Mouse (Mus musculus): ENCODE data around the gene Scaf11. TPM values are rescaled to one million over a fixed set of nuclear protein-coding genes. Genes with fewer than 3 reads are reported as not detected.

The Scaf11 gene
- polyA plus RNA-seq, 1 experiment from 2014 or later = 47.4 TPM

DNA sequence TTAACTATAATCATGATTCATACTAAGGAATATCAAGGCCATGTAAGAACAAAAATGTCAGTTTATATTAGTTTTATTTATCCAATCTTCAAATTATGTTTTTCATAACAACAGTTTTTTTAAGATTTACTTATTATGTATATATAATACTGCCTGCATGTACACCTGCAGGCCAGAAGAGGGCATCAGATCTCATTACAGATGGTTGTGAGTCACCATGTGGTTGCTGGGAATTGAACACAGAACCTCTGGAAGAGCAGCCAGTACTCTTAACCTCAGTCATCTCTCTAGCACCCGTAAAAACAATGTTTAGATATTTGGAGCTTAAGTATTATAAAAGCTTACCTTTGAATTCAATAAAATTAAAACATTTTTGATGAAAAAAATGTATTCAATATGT, 26.4 kb downstream of the Scaf11 start:
- H3K9me3 ChIP-seq (ENCODE audit: control insufficient read depth, low read length) = no peaks in the 10 kb centered on the region
- H3K27ac ChIP-seq (replicated peaks) = no peak overlapping the region
- peak; percentile 36 for TF ChIP-seq CTCF (IDR thresholded peaks at IDR 0.05; ENCODE audit: low read depth)
- no peak for TF ChIP-seq EP300 (optimal IDR thresholded peaks at IDR 0.05)
- 94% methylated on average over 1 of the region's 1 CpGs for WGBS
- H3K27me3 ChIP-seq (ENCODE audit: control insufficient read depth, insufficient read depth, low read length) = no peaks in the 10 kb centered on the region
- H3K4me3 ChIP-seq (ENCODE audit: low read depth, low read length) = no peak overlapping the region
- H3K9ac ChIP-seq (ENCODE audit: low read length) = no peak overlapping the region
- peaks cover 20% of the 10 kb centered on the region; the same call in 1 of the 2 replicates for H3K36me3 ChIP-seq (ENCODE audit: control insufficient read depth, insufficient read depth, low read length)
- DNase-seq (ENCODE audit: low spot score) (no peak), ATAC-seq (ENCODE audit: low FRiP score, low TSS enrichment) (no peak)
- H3K4me2 ChIP-seq (replicated peaks; ENCODE audit: low read depth) = no peak overlapping the region
- H3K4me1 ChIP-seq (replicated peaks; ENCODE audit: control insufficient read depth, insufficient read depth) = no peaks in the 10 kb centered on the region

DNA sequence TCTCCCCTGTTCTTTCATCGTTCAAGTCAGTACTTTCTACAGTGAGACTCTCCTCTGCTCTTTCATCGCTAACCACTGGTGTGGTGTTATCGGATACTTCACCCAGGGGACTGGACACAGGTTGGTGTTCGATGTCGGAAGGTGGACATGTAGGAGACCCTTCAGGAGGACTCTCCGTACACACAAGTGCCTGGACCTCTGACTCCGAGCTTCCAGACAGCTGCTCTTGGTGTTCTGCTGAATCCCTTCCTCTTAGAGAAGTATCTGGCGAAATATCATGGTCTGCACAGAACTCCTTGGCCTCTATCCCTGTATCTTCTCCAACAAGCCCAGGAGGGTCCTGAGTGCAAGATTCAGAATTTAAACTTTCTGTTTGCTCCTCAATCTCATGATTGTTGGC, 40.7 kb downstream of the Scaf11 start:
- 95% methylated on average over 8 of the region's 8 CpGs for WGBS
- H3K4me3 ChIP-seq (ENCODE audit: low read depth, low read length) = no peak overlapping the region
- H3K27ac ChIP-seq (replicated peaks) = no peak overlapping the region
- no peak overlapping the region for H3K9ac ChIP-seq (ENCODE audit: low read length)
- no peak for ATAC-seq (ENCODE audit: low FRiP score, low TSS enrichment)
- H3K27me3 ChIP-seq (ENCODE audit: control insufficient read depth, insufficient read depth, low read length) = no peaks in the 10 kb centered on the region
- H3K4me2 ChIP-seq (replicated peaks; ENCODE audit: low read depth) = no peak overlapping the region
- no peaks in the 10 kb centered on the region for H3K4me1 ChIP-seq (replicated peaks; ENCODE audit: control insufficient read depth, insufficient read depth)
- TF ChIP-seq CTCF (IDR thresholded peaks at IDR 0.05; ENCODE audit: low read depth) (no peak), EP300 (optimal IDR thresholded peaks at IDR 0.05) (no peak)
- H3K9me3 ChIP-seq (ENCODE audit: control insufficient read depth, low read length) = no peaks in the 10 kb centered on the region
- DNase-seq (ENCODE audit: low spot score) = no peak
- H3K36me3 ChIP-seq (ENCODE audit: control insufficient read depth, insufficient read depth, low read length) = peaks cover 26% of the 10 kb centered on the region

GRCm38 (mm10) chr15:96418161-96418560, 42.5 kb downstream of the Scaf11 start:
- TF ChIP-seq EP300 (optimal IDR thresholded peaks at IDR 0.05) (no peak), CTCF (IDR thresholded peaks at IDR 0.05; ENCODE audit: low read depth) (no peak)
- DNase-seq (ENCODE audit: low spot score) (no peak), ATAC-seq (ENCODE audit: low FRiP score, low TSS enrichment) (no peak)
- Histone ChIP-seq H3K4me3 (ENCODE audit: low read depth, low read length) (no peak overlapping the region), H3K27ac (replicated peaks) (no peak overlapping the region), H3K9me3 (ENCODE audit: control insufficient read depth, low read length) (no peaks in the 10 kb centered on the region), H3K36me3 (ENCODE audit: control insufficient read depth, insufficient read depth, low read length) (peaks cover 34% of the 10 kb centered on the region), H3K4me1 (replicated peaks; ENCODE audit: control insufficient read depth, insufficient read depth) (no peaks in the 10 kb centered on the region), H3K9ac (ENCODE audit: low read length) (no peak overlapping the region), H3K4me2 (replicated peaks; ENCODE audit: low read depth) (no peak overlapping the region), H3K27me3 (ENCODE audit: control insufficient read depth, insufficient read depth, low read length) (no peaks in the 10 kb centered on the region)
- 91% methylated on average over 12 of the region's 12 CpGs for WGBS

DNA sequence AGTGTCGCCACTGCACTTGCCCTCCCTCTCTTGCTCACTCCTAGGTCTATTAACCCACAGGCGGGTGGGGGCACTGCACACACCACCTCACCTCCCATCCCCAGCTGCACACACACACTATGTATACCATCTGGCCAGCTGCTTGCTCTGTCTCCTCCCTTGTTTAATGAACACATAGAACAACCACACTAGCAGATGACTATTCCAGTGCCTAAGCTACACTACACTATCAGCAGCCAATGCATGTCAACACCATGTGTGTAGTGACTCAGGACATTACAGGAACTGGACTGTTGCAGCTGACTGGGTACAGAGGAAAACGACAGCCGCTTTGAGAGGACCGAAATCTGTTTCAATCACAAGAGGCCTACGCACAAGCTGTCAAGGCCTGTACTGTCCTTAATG, 51.9 kb downstream of the Scaf11 start:
- Histone ChIP-seq H3K27me3 (ENCODE audit: control insufficient read depth, insufficient read depth, low read length) (no peaks in the 10 kb centered on the region), H3K27ac (replicated peaks) (no peak overlapping the region), H3K4me2 (replicated peaks; ENCODE audit: low read depth) (no peak overlapping the region), H3K36me3 (ENCODE audit: control insufficient read depth, insufficient read depth, low read length) (peaks cover 9% of the 10 kb centered on the region; the same call in 1 of the 2 replicates), H3K4me1 (replicated peaks; ENCODE audit: control insufficient read depth, insufficient read depth) (no peaks in the 10 kb centered on the region), H3K9me3 (ENCODE audit: control insufficient read depth, low read length) (no peaks in the 10 kb centered on the region), H3K4me3 (ENCODE audit: low read depth, low read length) (no peak overlapping the region), H3K9ac (ENCODE audit: low read length) (no peak overlapping the region)
- 87% methylated on average over 6 of the region's 6 CpGs for WGBS
- ATAC-seq (ENCODE audit: low FRiP score, low TSS enrichment) (peak; percentile 95), DNase-seq (ENCODE audit: low spot score) (peak; percentile 46)
- no peak for TF ChIP-seq EP300 (optimal IDR thresholded peaks at IDR 0.05)
- TF ChIP-seq CTCF (IDR thresholded peaks at IDR 0.05; ENCODE audit: low read depth) = no peak

DNA sequence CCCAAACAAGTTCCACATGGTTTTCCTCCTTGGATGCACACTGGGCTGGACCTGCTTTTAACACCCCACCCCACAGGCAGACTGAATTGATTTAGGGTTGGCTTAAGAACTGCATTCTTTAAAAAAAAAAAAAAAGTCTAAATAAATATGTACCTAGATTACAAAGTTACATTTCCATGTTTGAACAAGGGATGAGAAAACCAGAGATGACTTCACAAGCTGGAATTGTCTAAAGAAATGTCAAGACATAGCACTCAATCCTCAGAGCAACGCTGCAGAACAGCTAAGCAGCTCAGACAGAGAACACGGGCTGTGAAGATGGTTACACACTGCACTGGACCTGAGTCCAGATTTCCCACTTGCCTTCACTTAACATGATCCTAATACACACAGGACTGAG, 53.5 kb downstream of the Scaf11 start:
- Histone ChIP-seq H3K27ac (replicated peaks) (no peak overlapping the region), H3K4me2 (replicated peaks; ENCODE audit: low read depth) (no peak overlapping the region), H3K4me1 (replicated peaks; ENCODE audit: control insufficient read depth, insufficient read depth) (no peaks in the 10 kb centered on the region), H3K9me3 (ENCODE audit: control insufficient read depth, low read length) (no peaks in the 10 kb centered on the region), H3K36me3 (ENCODE audit: control insufficient read depth, insufficient read depth, low read length) (0 out of 2 replicates have a peak, but pooled peaks cover 2% of the 10 kb centered on the region), H3K9ac (ENCODE audit: low read length) (no peak overlapping the region), H3K27me3 (ENCODE audit: control insufficient read depth, insufficient read depth, low read length) (no peaks in the 10 kb centered on the region), H3K4me3 (ENCODE audit: low read depth, low read length) (no peak overlapping the region)
- DNase-seq (ENCODE audit: low spot score) = no peak
- WGBS = 37% methylated on average over 2 of the region's 2 CpGs
- ATAC-seq (ENCODE audit: low FRiP score, low TSS enrichment) = no peak
- no peak for TF ChIP-seq EP300 (optimal IDR thresholded peaks at IDR 0.05)
- TF ChIP-seq CTCF (IDR thresholded peaks at IDR 0.05; ENCODE audit: low read depth) = no peak

DNA sequence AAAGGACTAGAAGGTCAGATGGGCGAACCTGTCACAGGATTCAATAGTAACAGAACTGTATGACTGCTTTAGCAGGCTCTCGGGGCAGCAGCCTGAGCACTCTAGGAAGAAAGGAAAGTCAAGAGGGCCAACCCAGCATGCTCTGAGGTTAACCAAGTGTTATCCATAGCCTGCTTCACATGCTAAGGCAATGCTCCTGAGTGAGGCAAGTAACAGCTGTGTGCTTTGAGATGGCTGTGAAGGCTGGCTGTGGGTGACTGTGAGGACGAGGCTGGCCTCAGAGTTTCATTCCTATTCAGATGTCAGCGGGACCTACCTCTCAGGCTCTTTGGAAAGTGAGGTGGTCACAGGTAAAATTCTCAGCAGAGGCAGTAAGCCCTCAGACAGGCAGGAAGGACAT, 54.4 kb downstream of the Scaf11 start:
- Histone ChIP-seq H3K36me3 (ENCODE audit: control insufficient read depth, insufficient read depth, low read length) (no peaks in the 10 kb centered on the region), H3K27me3 (ENCODE audit: control insufficient read depth, insufficient read depth, low read length) (no peaks in the 10 kb centered on the region), H3K4me3 (ENCODE audit: low read depth, low read length) (no peak overlapping the region), H3K4me2 (replicated peaks; ENCODE audit: low read depth) (no peak overlapping the region), H3K9ac (ENCODE audit: low read length) (no peak overlapping the region), H3K4me1 (replicated peaks; ENCODE audit: control insufficient read depth, insufficient read depth) (no peaks in the 10 kb centered on the region), H3K9me3 (ENCODE audit: control insufficient read depth, low read length) (no peaks in the 10 kb centered on the region), H3K27ac (replicated peaks) (no peak overlapping the region)
- DNase-seq (ENCODE audit: low spot score) = no peak
- TF ChIP-seq EP300 (optimal IDR thresholded peaks at IDR 0.05) (no peak), CTCF (IDR thresholded peaks at IDR 0.05; ENCODE audit: low read depth) (no peak)
- no peak for ATAC-seq (ENCODE audit: low FRiP score, low TSS enrichment)
- 79% methylated on average over 4 of the region's 4 CpGs for WGBS
